Comparison of ENCODE assay signal across 20 mouse cellular contexts in the genomic region with DNA sequence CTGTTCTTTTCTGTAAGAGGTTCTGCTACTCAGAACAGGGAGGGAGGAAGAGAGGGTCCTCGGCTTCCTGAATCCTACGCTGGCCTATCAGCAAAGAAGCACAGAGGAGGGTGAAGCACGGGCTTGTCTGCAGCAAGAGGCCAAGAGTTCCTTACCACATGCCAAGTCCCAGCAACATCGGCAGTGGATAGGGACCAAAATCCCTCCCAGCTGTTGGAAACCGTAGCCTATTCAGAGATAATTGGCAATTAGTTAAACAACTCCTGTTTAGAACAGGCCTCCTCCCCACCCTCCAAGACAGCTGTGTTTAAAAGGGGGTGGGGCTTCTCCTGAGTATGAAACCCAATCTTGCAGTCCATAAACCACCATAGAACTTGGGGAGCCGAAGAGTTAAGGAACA. TPM values are rescaled to one million over a fixed set of nuclear protein-coding genes. Genes with fewer than 3 reads are reported as not detected.
DNase-seq lines count a peak whose midpoint lies in the region; ATAC-seq and TF ChIP-seq lines count a peak whose summit lies in the region.
"Had no signal": no experiment of that assay in that cellular context is flagged by ENCODE, and none has a peak within 500 bp of the region (broad histone marks: within the 10 kb centered on the region; RNA-seq: fewer than 3 reads in every experiment).

No protein-coding gene starts in this region.

- DNase-seq in forebrain, embryonic 14.5 days (ENCODE audit: low spot score) = peak; percentile 36
- DNase-seq in lung, postnatal 36 days = no peak
- DNase-seq in retina, embryonic 14.5 days (ENCODE audit: low spot score) = peak; percentile 59
- no peak for DNase-seq in embryo, embryonic 11 days
- DNase-seq in cerebellum, adult 2 months = no peak
- DNase-seq: adrenal gland, postnatal 14 days; cerebellum, adult 11 months; cerebellum, postnatal 25 days; gastrocnemius, postnatal 10 days; heart, adult 18-20 months; kidney, adult 11 months; liver; lung, adult 2 months; thymus, postnatal 4 days had no signal

- H3K36me3 ChIP-seq in forebrain, embryonic 14.5 days (ENCODE audit: control insufficient read depth, insufficient read depth, low read length) = no peaks in the 10 kb centered on the region
- no peaks in the 10 kb centered on the region for H3K36me3 ChIP-seq in forebrain, embryonic 16.5 days (ENCODE audit: control insufficient read depth, insufficient read depth)
- no peaks in the 10 kb centered on the region for H3K36me3 ChIP-seq in lung, embryonic 16.5 days (ENCODE audit: control insufficient read depth, insufficient read depth, low read length)
- no peaks in the 10 kb centered on the region for H3K36me3 ChIP-seq in embryonic facial prominence, embryonic 13.5 days
- H3K36me3 ChIP-seq: heart, embryonic 13.5 days; hindbrain, embryonic 15.5 days had no signal

- no peak overlapping the region for H3K4me2 ChIP-seq in forebrain, embryonic 14.5 days (ENCODE audit: low read length)
- H3K4me2 ChIP-seq in forebrain, embryonic 16.5 days (ENCODE audit: low read length) = no peak overlapping the region
- no peak overlapping the region for H3K4me2 ChIP-seq in lung, embryonic 16.5 days (ENCODE audit: low read depth, low read length)
- H3K4me2 ChIP-seq in embryonic facial prominence, embryonic 13.5 days = no peak overlapping the region
- H3K4me2 ChIP-seq: heart, embryonic 13.5 days; hindbrain, embryonic 15.5 days had no signal

- TF ChIP-seq CTCF in cerebellum, adult 2 months (IDR thresholded peaks at IDR 0.05; ENCODE audit: borderline replicate concordance, insufficient read depth, low read depth, low read length) = no peak

- no peak overlapping the region for H3K9ac ChIP-seq in forebrain, embryonic 14.5 days (ENCODE audit: low read length)
- H3K9ac ChIP-seq in forebrain, embryonic 16.5 days (replicated peaks; ENCODE audit: low read depth, low read length) = no peak overlapping the region
- H3K9ac ChIP-seq in lung, embryonic 16.5 days (ENCODE audit: low read length) = no peak overlapping the region
- H3K9ac ChIP-seq in embryonic facial prominence, embryonic 13.5 days = no peak overlapping the region
- H3K9ac ChIP-seq: heart, embryonic 13.5 days; hindbrain, embryonic 15.5 days had no signal

- no peak overlapping the region for H3K4me3 ChIP-seq in forebrain, embryonic 14.5 days (ENCODE audit: low read depth, low read length)
- H3K4me3 ChIP-seq in forebrain, embryonic 16.5 days (replicated peaks; ENCODE audit: low read length) = no peak overlapping the region
- H3K4me3 ChIP-seq in lung, embryonic 16.5 days (ENCODE audit: low read length) = no peak overlapping the region
- no peak overlapping the region for H3K4me3 ChIP-seq in embryonic facial prominence, embryonic 13.5 days
- no peak overlapping the region for H3K4me3 ChIP-seq in cerebellum, adult 2 months (replicated peaks; ENCODE audit: insufficient read depth, low read depth, low read length)
- H3K4me3 ChIP-seq: heart, embryonic 13.5 days; hindbrain, embryonic 15.5 days had no signal

- WGBS in forebrain, embryonic 14.5 days = 13% methylated on average over 6 of the region's 6 CpGs
- whole genome bisulfite sequencing in forebrain, embryonic 16.5 days = 11% methylated on average over 6 of the region's 6 CpGs
- WGBS in lung, embryonic 16.5 days = 18% methylated on average over 6 of the region's 6 CpGs
- 12% methylated on average over 6 of the region's 6 CpGs for WGBS in embryonic facial prominence, embryonic 13.5 days
- WGBS in cerebellum, adult 2 months = 27% methylated on average over 6 of the region's 6 CpGs

- H3K9me3 ChIP-seq in forebrain, embryonic 14.5 days (replicated peaks; ENCODE audit: control insufficient read depth, low read length) = no peaks in the 10 kb centered on the region
- no peaks in the 10 kb centered on the region for H3K9me3 ChIP-seq in forebrain, embryonic 16.5 days (ENCODE audit: control insufficient read depth, low read length)
- no peaks in the 10 kb centered on the region for H3K9me3 ChIP-seq in lung, embryonic 16.5 days (ENCODE audit: control insufficient read depth, low read length)
- H3K9me3 ChIP-seq in embryonic facial prominence, embryonic 13.5 days = no peaks in the 10 kb centered on the region
- H3K9me3 ChIP-seq: heart, embryonic 13.5 days; hindbrain, embryonic 15.5 days had no signal

- no peak for ATAC-seq in forebrain, embryonic 14.5 days
- no peak for ATAC-seq in forebrain, embryonic 16.5 days
- peak; percentile 36; the same call in 1 of the 2 replicates for ATAC-seq in lung, embryonic 16.5 days (ENCODE audit: low read depth)
- ATAC-seq in embryonic facial prominence, embryonic 13.5 days (ENCODE audit: insufficient number of reproducible peaks, insufficient read depth, low FRiP score, low TSS enrichment, low read depth) = 0 out of 2 replicates have a peak, but pooled peaks have one; percentile 32

- H3K27ac ChIP-seq in forebrain, embryonic 14.5 days (ENCODE audit: low read depth, low read length) = no peak overlapping the region
- H3K27ac ChIP-seq in forebrain, embryonic 16.5 days (ENCODE audit: low read length) = no peak overlapping the region
- H3K27ac ChIP-seq in lung, embryonic 16.5 days (ENCODE audit: low read length) = no peak overlapping the region
- no peak overlapping the region for H3K27ac ChIP-seq in embryonic facial prominence, embryonic 13.5 days
- no peak overlapping the region for H3K27ac ChIP-seq in cerebellum, adult 2 months (ENCODE audit: insufficient read depth, low read length)
- H3K27ac ChIP-seq: heart, embryonic 13.5 days; hindbrain, embryonic 15.5 days had no signal

- peaks cover 9% of the 10 kb centered on the region; the same call in 1 of the 2 replicates for H3K27me3 ChIP-seq in forebrain, embryonic 14.5 days (replicated peaks; ENCODE audit: control insufficient read depth, insufficient read depth, low read length)
- H3K27me3 ChIP-seq in forebrain, embryonic 16.5 days (replicated peaks; ENCODE audit: control insufficient read depth, insufficient read depth, low read length) = peaks cover 17% of the 10 kb centered on the region
- H3K27me3 ChIP-seq in lung, embryonic 16.5 days (ENCODE audit: control insufficient read depth, insufficient read depth, low read depth, low read length) = no peaks in the 10 kb centered on the region; the same call in 1 of the 2 replicates
- peaks cover 52% of the 10 kb centered on the region for H3K27me3 ChIP-seq in embryonic facial prominence, embryonic 13.5 days
- H3K27me3 ChIP-seq in cerebellum, adult 2 months (ENCODE audit: control insufficient read depth, insufficient read depth, low read length) = no peaks in the 10 kb centered on the region
- H3K27me3 ChIP-seq: CH12.LX had no signal

- TF ChIP-seq POLR2A in cerebellum, adult 2 months (IDR thresholded peaks at IDR 0.05; ENCODE audit: borderline replicate concordance, insufficient read depth, low read length) = no peak

- peaks cover 4% of the 10 kb centered on the region; the same call in 1 of the 2 replicates for H3K4me1 ChIP-seq in forebrain, embryonic 14.5 days (ENCODE audit: control insufficient read depth, insufficient read depth, low read length)
- H3K4me1 ChIP-seq in forebrain, embryonic 16.5 days (replicated peaks; ENCODE audit: control insufficient read depth, insufficient read depth, low read length) = no peaks in the 10 kb centered on the region
- no peaks in the 10 kb centered on the region; the same call in 1 of the 2 replicates for H3K4me1 ChIP-seq in lung, embryonic 16.5 days (replicated peaks; ENCODE audit: control insufficient read depth, insufficient read depth, low read length)
- peaks cover 8% of the 10 kb centered on the region for H3K4me1 ChIP-seq in embryonic facial prominence, embryonic 13.5 days
- no peaks in the 10 kb centered on the region for H3K4me1 ChIP-seq in cerebellum, adult 2 months (ENCODE audit: control insufficient read depth, insufficient read depth, low read length)
- H3K4me1 ChIP-seq: heart, embryonic 13.5 days; hindbrain, embryonic 15.5 days had no signal

RNA-seq across cellular contexts. Expression of a gene that starts 22.1 kb away (rescaled TPM):
- 1.3 and 2.0 TPM in 2 replicates for polyA plus RNA-seq in forebrain, embryonic 14.5 days (2014; fragmentation: Nextera tagmentation; extraction: Ambion mirVana)
- 0.30 and 0.45 TPM in 2 replicates for polyA plus RNA-seq in forebrain, embryonic 16.5 days (2015; fragmentation: Nextera tagmentation; extraction: Ambion mirVana)
- polyA plus RNA-seq in lung, embryonic 16.5 days (2015; fragmentation: Nextera tagmentation; extraction: Ambion mirVana) = 10.4 and 11.9 TPM in 2 replicates
- 21.2 and 27.2 TPM in 2 replicates for polyA plus RNA-seq in embryonic facial prominence, embryonic 13.5 days (2015; fragmentation: Nextera tagmentation; extraction: Ambion mirVana)
- 4.5 and 4.7 TPM in 2 replicates for polyA plus RNA-seq in cerebellum, adult 2 months (2012; rRNA removed)

Comparison
In these comparisons a context has a peak if more than half of its experiments do, and no peak if none do; other contexts are left out.
1. ATAC-seq: peak in lung, embryonic 16.5 days (single experiment) and embryonic facial prominence, embryonic 13.5 days (single experiment); none in forebrain, embryonic 14.5 days (single experiment) and forebrain, embryonic 16.5 days (single experiment).
2. DNase-seq: peak in forebrain, embryonic 14.5 days (single experiment) and retina, embryonic 14.5 days (single experiment); none in lung, postnatal 36 days (single experiment), embryo, embryonic 11 days (single experiment) and cerebellum, adult 2 months (0 of 2).